Mouse (Mus musculus) bone marrow macrophage, adult 2 months (primary cell): ENCODE data around the gene Usf2.

Experiments
- CTCF ChIP-seq: IDR thresholded peaks from 2 replicates; pipeline ENCODE4 v1.5.1; 2012; ENCODE audit warnings: low read depth, mild to moderate bottlenecking, low read length, moderate library complexity
- POLR2A ChIP-seq: IDR thresholded peaks from 2 replicates; pipeline ENCODE4 v1.6.1; 2012; ENCODE audit warnings: mild to moderate bottlenecking, low read depth, low read length, borderline replicate concordance

DNA sequence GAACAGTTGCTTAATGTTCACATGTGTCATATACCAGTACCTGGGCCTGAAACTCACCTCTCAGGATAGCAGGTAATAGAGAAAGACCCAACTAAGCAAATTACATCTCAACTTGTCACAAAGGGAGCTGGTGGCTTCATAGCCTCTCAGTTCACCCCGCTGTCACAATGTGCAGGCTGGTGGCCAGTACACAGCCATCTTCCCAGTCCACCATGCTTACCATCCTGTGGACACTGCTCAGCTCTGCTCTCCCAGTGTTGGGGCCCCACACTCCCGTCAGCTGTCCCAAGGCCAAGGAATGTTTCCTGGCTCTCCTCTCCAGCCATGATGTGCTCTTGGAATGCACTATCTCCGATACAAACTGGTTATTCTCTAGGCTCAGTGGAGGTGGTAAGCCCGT is 25.1 kb upstream of the Usf2 start:
- no peak for TF ChIP-seq POLR2A
- TF ChIP-seq CTCF, result no peak
